Mouse (Mus musculus) layer of hippocampus, adult 9-11 months (tissue): Measurements from ENCODE around the gene Sfxn3.
"Not testable (repeated sequence)": the region's sequence is repeated elsewhere in the genome, so short reads cannot be mapped to it uniquely, and the experiment has no call there.

Experiments
- DNase-seq: peaks from one replicate; pipeline ENCODE4 v3.0.0; 2022

Sfxn3 gene

DNA sequence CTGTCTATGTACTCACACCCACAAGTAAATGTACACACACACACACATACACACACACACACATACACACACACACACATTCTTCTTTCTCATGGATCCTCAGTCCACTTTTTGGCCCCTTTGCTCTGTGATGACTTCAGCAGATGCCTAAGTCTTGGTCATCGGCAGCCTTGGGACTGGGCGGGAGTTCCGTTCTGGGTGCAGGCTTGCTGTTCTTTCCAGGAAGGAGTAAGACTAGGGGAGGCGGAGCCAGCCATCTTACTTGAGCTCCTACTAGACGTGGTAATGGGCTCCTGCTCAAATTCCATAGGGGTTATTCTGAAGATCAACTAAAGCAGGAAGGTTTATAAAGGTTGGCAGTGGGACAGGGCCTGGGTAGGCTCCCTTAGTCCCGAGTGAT lies 27.0 kb upstream of the Sfxn3 start:
- no peak for DNase-seq

DNA sequence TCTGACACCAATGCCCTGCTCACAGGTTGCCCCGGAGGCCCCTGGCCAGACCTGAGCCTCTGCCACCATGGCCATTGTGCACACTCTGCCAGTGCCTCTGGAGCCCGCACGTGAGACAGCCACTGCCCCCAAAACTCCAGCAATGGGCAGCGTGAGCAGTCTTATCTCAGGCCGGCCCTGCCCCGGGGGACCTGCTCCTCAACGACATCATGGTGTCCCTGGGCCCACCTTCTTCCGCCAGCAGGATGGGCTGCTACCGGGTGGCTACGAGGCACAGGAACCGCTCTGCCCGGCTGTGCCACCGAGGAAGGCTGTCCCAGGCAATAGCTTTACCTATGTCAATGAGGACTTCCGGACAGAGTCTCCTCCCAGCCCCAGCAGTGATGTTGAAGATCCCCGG lies 25.9 kb upstream of the Sfxn3 start:
- no peak for DNase-seq

DNA sequence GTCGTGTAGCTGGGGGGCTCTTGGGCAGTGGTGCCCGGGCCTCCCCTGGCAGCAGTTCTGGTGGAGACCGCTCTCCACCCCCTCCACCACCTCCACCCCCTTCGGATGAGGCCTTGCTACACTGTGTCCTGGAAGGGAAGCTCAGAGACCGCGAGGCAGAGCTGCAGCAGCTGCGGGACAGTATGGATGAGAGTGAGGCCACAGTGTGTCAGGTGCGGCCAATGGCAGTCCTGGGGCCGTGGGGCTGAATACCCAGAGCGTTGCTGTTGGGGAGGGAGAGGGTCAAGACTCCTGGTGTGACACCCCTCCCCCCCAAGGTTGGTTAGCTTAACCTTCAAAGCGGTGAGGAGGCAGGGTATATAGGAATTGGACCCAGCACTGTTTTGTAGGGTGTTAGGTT lies 23.3 kb upstream of the Sfxn3 start:
- DNase-seq, result no peak

DNA sequence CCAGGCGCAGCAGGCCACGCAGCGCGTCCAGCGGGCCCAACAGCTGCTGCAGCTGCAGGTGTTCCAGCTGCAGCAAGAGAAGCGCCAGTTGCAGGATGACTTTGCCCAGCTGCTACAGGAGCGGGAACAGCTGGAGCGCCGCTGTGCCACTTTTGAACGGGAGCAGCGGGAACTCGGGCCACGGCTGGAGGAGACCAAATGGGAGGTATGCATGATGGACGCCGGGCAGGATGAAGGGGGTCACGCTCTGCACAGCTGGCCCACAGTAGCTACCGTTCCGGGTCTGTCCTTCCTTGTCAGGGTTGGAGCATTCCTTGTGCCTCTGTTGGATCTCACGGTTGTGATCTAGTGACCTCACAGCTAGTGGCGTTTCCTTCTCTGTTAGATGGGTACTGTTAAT lies 22.5 kb upstream of the Sfxn3 start:
- no peak for DNase-seq

DNA sequence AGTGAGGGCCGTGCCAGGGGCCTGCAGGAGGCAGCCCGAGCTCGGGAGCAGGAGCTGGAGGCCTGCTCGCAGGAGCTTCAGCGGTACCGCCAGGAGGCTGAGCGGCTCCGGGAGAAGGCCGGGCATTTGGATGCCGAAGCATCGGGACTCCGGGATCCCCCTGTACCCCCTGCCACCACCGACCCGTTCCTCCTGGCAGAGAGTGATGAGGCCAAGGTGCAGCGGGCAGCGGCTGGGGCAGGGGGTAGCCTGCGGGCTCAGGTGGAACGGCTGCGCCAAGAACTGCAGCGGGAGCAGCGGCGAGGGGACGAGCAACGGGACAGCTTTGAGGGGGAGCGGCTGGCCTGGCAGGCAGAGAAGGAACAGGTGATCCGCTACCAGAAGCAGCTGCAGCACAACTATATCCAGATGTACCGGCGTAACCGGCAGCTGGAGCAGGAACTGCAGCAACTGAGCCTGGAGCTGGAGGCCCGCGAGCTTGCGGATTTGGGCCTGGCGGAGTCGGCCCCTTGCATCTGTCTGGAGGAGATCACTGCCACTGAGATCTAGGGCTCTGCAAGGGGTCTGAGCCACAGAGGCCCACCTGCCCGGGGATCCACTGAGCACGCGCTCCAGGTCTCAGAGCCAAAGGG lies 21.2 kb upstream of the Sfxn3 start:
- DNase-seq, result no peak

DNA sequence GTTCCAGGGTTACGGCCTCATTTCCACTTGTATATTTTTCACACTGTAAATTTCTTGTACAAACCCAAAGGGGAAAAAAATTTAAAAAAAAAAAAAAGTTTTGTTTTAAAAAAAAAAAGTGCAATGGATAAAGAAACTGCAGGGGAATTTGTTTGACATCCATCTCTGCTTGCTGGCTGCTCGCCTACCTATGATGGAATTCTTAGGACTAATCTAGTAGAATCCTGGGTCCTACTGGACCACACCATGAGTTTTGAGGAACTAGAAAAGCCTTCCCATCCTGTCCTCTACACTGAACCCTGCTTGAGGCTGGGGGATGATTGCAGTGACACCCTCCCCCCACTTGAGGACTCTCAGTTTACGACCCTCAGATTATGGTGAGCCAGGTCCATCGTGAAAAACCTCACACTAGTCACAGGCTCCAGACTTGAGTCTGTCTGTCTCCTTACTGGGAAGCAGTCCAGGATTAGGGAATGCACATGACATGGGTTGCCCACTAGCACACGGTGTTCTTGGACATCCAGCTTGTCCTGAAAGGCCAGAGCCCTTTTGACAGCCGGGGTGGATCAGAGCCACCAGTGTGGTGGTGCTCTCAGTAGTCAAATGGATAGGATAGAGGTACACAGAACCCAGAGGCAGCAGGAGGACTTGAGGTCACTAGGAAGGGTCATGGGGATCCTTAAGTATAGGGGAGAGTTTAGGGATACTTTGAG lies 20.2 kb upstream of the Sfxn3 start:
- DNase-seq, result peak; percentile 31

DNA sequence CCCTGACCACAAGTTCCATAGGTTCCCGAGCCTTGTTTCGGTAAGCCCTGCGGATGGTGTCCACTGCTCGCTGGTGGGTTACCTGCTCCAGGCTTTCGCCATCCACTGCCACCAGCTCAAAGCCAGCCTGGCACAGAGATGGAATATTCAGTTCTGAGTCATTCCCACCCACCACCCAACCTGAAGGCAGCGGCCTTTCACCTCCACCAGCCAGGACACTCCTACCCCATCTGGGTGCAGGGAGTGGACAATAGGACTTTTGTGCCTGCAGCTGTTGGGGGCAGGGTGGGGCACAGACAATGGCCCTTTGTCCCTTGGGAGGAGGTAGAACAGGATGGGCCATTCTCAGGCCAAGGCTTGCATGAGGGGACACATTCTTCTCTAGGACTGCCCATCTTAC lies 19.5 kb upstream of the Sfxn3 start:
- peak; percentile 76 for DNase-seq

DNA sequence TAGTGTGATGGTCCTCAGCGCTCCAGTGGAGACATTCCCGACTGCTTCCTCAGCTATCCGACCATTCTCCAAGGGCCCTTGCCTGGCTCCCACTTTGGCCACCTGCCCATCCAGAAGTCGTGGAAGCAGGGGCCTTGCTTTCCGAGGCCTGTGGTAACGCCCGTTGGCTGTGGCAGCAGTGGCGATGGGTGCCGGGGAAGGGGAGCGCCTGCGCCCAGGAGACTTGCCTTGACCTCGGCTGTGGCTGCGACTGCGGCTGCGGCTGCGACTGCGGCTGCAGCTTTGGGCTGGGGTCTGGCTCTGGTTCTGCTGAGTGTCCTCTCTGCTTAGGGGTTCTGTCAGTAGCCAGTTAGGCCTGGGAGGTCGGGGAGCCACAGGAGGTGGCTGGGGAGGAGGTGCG lies 18.6 kb upstream of the Sfxn3 start:
- no peak for DNase-seq

DNA sequence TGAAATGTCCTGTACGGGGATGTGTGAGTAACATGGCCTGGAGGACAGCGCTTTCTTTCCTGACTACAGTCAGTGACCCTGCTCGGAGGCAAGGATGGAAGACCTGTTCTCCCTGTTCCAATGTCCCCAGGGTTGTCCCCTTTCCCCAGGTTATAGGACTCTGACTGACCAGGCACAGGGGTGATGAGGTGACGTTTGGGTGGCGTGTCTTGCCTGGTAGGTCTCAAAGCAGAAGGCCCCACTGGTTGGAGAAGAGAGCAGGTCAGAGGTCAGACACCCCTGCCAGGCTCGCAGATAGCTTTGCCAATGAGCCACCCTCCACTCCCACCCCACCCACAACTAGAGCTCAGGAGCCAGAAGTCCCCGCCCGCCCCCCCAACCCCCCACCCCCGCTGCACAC lies 17.7 kb upstream of the Sfxn3 start:
- DNase-seq, result no peak

DNA sequence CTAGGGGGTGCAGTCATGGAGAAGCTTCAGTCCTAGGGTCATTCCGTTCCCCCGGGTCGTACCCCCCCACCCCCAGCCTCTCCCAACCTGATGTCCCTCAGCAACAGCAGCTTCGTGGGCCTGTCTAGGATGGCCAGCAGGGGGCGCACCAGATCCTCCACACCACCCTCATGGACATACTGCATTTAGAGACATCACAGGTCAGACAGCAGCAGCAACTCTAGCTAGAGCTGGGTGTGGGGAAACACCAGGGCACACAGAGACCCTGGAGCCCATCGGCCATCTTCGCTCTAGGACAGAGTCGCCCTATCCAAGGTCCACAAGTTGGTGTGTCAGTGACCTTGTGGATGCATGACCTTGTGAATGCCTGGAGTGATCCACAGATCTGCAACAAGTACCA lies 17.2 kb upstream of the Sfxn3 start:
- DNase-seq, result no peak

DNA sequence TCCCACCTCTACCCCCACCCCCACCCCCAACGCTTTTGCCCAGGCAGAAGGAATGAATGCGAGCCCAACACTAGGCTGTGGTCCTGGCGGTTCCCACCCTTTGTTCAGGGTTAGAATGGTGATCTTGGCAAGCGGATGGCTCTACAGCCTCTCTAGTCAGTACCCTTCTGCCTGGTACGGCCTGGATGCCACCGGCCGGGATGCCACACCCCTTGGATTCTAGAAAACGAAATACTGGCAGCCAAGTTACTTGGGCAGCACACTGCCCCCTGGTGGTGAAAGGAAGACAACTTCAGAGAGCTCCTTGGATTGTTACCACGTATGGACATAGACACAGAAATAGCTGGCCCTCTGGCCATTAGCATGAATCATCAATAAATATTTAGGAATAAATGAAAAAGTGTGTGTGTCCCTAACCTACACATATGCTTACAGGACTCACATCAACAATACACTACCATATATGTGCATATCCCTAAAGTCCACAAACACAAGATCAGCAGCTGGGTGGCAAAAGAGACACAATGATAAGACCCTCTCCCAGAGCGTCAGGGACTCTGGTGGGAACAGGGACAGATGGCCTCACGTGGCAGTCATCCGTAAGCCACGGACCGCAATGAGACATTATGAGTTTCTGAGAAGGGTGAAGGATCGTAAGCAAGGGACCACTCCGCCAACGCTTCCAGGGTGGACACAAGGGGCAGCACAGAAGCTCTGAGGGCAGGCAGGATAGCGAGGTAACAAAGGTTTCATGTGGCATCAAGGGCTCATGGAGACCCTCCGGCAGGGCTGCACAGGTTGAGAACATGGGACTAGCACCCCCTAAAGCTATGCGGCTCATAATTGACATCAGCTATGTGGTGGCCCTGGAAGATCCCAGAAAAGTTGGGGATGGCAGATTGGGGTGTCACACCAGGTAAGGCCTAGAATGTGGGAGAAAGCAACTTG lies 16.3 kb upstream of the Sfxn3 start:
- DNase-seq, result peak; percentile 90

DNA sequence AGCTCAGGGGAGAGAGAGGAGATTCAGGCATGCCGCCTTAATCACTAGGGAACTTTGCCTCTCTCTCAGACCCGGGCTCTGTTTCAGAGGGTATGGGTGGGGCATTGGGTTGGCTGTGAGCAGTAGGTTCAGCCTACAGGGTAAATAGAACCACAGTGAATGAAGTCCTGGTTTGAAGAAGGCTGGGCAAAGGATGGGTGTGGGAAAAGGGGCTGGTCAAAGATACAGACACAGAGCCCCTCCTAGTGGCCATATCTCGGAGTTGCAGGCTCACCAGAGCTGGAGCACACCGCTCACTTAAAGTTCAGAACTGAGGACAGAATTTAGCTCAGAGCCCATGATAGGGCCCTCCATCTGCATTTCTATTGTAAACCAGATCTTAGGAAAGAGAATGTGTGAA lies 15.5 kb upstream of the Sfxn3 start:
- peak; percentile 80 for DNase-seq

DNA sequence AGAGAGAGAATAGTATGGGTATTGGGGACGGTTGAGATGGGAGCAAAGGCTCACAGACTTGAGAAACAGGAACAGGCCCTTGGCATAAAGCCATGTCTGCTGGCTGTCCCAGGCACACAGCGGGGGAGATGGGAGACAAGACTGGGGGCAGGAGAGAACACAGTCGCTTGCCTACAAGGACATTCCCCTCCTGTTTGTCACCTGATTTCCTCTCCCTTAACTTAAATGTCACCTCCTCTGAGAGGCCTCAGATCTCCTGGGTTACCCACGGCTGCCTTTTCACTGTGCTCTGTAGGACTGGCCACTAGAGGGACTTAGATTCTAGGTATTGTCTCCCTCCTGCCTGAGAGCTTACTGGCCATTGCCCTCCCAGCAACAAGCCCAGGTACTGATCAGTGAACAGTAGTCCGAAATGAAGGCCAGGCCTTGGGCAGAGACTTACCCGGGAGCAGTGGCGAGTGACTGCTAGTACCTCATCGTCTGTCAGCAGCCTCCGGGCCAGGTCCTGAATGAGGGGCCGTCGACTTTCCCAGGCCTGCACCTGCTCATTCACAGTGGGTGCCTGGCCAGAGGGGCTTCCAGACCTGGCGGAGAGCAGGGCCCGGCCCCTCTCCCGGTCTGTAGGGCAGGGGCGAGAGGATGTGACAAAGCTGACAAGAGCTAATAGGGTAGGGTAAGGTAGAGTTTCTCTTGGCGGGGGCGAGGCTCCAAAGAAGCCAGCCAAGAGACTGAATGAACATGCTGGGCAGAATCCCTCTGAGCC lies 14.6 kb upstream of the Sfxn3 start:
- no peak for DNase-seq

DNA sequence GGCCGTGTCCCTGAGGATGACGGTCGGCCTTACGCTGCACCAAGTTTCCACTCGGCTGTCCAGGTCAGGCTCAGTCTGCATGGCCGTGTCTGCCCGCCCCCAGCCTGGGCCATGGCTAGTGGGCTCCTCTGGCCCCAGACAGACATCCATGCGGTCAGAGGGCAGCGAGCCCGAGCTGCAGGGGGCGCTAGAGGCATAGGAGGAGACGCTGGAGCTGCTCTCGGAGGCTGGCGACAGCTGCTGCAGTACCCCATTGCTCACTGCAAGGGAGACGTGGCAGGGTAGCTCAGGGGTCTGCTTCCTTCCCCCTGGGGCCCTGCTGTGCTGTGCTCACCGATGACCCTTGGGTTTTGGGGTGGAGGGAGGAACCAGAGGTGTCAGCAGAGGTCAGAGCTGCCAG lies 10.4 kb upstream of the Sfxn3 start:
- DNase-seq, result no peak

DNA sequence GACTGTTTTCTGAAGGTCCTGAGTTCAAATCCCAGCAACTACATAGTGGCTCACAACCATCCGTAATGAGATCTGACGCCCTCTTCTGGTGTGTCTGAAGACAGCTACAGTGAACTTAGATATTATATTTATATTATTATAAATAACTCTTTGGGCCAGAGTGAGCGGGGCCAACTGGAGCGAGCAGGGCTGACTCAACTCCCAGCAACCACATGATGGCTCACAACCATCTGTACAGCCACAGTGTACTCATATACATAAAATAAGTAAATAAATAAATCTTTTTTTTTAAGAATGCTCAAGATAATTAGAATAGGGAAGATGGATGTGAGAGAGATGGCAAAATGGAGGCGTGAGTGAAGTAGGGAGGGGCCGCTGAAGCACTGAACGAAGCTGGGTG lies 9.1 kb upstream of the Sfxn3 start:
- not testable (repeated sequence) for DNase-seq

DNA sequence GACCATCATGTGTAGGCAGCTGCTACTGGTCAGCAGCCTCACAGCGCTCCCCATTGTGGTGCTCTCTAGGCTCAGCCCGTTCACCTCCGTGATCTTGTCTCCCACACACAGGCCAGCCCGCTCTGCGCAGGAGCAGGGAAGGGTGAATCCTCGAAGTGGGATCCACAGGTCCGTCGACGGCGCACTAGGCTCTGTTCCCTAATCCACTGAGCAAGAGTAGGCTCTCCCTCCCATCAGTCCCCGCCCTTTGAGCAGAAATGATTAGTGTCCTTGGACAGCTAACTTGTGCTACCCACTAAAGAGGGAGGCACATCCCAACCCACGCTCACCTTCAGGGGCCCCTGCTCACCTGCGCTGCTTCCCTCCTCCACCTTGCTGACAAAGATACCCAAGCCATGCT lies 7.1 kb upstream of the Sfxn3 start:
- DNase-seq, result no peak

DNA sequence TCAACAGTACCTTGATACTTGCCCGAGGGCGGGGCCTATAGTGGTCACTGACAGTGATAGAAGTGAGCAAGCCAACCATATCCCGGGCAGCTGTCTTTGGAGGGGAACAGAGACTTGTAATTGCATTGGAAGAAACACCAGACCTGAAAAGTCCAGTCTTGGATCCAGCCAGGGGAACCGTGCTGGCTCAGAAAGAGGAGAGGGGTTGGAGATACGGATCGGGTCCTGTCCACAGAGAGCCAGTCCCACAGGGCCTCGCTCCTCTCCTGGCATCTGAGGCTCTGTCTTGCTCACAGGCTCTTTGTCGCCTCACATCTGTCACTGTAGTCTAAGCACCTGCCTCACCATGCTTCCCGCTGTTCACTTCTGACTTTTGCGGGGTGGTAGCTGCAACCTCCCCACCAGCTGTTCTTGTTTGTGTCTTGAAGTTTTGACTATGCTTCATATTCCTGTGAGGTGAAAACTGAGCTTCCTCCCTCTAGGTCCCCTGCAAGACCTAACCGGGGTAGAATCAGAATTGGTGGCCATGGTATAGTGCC lies 2.8 kb upstream of the Sfxn3 start:
- no peak for DNase-seq

DNA sequence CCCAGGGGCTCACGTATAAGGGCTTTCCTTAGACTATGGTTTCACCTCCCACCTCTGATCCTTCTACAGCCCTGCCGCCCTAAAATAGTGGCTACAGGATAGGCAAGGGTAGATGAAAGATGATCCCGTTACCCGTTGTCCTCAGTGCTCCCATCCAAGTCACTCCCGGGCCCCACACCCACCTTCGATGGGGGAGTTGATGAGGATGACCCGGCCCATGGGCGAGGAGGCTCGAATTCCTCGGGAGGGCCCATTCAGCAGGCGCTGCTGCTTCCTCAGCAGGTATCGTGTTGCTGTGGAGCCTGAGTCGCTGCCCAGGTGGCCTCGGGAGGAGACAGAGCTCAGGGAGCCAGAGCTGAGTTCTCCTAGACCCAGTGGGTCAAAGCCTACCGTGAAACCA lies 2.1 kb upstream of the Sfxn3 start:
- no peak for DNase-seq

DNA sequence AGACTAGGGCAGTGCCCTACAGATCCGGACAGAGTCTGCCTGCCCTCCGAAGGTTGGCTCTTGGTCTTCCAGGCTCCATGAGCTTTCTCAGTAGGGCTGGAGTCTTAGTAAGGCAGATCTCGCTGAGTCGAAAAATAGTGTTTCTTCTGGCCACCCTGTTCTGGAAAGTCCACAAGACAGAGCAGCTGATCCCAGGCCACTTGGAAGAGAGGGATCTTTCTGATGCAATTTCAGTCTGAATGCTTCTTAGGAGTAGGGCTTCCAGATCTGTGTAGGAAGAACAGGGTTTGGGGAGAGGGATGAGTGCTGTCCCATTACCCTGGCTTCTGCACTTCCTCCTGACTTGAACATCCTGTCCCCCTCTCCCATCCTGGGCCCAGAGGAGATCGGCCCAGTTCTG lies 1.7 kb upstream of the Sfxn3 start, which contains the start of gene Pdzd7:
TSS of gene Pdzd7 (minus strand) at position 67 of the 400 bp plus-strand sequence.
- no peak for DNase-seq

DNA sequence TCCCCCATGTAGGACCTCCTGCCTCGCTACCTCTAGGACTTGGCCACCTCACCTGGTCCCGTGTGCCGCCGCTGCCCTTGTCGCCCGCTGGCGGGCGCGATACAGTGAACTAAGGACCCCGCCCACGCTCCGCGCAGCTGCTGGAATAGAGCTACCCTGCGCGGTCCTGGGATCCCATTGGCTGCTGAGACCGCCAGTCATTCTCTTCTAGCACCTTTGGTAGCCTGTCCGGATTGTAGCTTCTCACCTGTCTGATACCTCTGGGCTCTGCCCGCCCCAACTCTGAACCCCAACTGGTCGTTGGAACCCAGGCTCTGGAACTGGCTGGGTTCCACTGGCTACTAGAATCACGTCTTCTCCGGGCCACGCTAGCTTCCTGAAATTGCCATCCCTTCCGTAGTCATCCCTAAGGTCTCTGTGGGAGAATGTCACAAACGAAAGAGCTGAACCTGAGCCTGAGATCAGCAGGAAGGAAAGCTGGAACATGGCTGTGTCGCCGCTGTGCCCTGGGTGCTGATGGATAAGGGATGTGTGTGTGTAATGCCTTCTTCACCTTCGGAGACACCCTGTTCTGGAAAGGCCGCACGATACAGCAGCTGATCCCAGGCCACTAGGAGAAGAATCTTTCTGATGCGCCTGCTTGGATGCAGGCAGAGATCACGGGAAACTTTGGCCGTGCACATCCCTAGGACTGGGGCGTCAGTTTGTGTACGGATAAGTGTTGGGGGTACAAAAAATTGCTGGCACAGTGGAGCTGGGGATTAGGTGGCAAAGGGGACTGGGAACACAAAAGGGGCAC lies 581 bp upstream of the Sfxn3 start:
- peak; percentile 89 for DNase-seq

DNA sequence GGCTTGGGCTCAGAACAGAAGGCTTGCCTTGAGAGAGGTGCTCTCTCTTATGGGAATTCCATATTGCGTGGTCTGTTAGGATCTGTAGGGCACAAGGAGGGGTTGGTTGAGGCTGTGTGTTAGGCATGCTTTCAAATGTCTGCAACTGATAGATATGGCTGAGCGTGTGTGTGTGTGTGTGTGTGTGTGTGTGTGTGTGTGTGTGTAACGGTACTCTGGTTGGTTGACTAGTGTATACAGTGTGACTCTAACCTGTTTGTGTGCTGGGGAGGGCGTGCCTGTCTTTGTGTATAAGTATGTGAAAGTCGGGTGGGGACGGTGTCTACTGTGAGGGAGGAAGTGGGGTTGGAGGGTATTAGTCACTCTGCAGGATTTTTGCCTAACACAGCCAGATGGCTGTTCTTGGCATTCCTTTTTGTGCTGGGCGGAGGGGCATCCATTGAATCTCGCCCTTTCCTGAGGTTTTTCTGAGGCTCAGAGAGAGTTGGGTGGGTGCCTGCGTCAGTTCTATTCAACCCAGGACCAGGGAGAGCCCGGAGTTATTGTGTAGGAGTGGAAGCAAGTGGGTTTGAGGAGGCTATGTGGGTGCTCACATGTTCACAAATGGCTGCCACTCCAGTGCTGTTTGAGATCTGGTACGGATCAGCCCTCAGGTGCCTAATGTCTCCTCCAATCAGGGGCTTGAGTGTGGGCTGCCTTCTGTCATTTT lies 786 bp downstream of the Sfxn3 start:
- DNase-seq, result peak; percentile 92
